Mouse (Mus musculus) layer of hippocampus, adult 9-10 months (tissue): Measurements from ENCODE around the gene Rmnd1.

ENCODE experiments used
- DNase-seq: peaks from one replicate; pipeline ENCODE4 v3.0.0; 2022; ENCODE audit warnings: low spot score

The Rmnd1 gene

DNA sequence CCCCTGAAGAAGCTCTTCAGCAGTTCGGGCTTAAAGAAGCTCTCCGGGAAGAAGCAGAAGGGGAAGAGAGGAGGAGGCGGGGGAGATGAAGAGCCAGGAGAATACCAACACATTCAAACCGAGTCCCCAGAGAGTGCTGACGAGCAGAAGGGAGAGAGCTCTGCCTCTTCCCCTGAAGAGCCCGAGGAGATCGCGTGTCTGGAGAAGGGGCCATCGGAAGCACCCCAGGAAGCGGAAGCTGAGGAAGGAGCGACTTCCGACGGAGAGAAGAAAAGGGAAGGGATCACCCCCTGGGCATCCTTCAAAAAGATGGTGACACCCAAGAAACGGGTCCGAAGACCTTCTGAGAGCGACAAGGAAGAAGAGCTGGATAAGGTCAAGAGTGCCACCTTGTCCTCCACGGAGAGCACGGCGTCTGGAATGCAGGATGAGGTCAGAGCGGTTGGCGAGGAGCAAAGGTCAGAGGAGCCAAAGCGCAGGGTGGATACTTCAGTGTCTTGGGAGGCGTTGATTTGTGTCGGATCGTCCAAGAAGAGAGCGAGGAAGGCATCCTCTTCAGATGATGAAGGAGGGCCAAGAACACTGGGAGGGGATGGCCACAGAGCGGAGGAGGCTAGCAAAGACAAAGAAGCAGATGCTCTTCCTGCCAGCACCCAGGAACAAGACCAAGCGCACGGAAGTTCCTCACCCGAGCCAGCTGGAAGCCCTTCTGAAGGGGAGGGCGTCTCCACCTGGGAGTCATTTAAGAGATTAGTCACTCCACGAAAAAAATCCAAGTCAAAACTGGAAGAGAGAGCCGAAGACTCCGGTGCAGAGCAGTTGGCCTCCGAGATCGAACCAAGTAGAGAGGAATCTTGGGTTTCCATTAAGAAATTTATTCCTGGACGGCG is 77.6 kb downstream of the Rmnd1 start:
- DNase-seq = no peak
